Mouse (Mus musculus) limb, embryonic 15.5 days (tissue): ENCODE data around the gene Tlk1. TPM values are rescaled to one million over a fixed set of nuclear protein-coding genes. Genes with fewer than 3 reads are reported as not detected.

Source experiments
- ATAC-seq: fragments of 200-750 bp; cut with Nextera tagmentation; 2 replicates; pipeline ENCODE4 v1.8.0; 2017; ENCODE audit warnings: low read depth, moderate TSS enrichment; ENCODE audit not compliant: insufficient number of reproducible peaks, low FRiP score, low TSS enrichment
- H3K27ac ChIP-seq: fragments of 300-500 bp; sonication (generic); 2 replicates; pipeline ENCODE4 v1.5.1; 2015; ENCODE audit warnings: moderate library complexity, mild to moderate bottlenecking, inconsistent platforms
- H3K27me3 ChIP-seq: fragments of 300-500 bp; sonication (generic); 2 replicates; pipeline ENCODE4 v1.6.1; 2015; ENCODE audit warnings: inconsistent platforms
- H3K36me3 ChIP-seq: fragments of 300-500 bp; sonication (generic); 2 replicates; pipeline ENCODE4 v1.6.1; 2015; ENCODE audit warnings: inconsistent platforms
- H3K4me1 ChIP-seq: fragments of 300-500 bp; sonication (generic); 2 replicates; pipeline ENCODE4 v1.6.1; 2015; ENCODE audit warnings: inconsistent platforms
- H3K4me2 ChIP-seq: fragments of 300-500 bp; sonication (generic); 2 replicates; pipeline ENCODE4 v1.6.1; 2015; ENCODE audit warnings: mild to moderate bottlenecking, inconsistent platforms
- H3K4me3 ChIP-seq: fragments of 300-500 bp; sonication (generic); 2 replicates; pipeline ENCODE4 v1.5.1; 2015; ENCODE audit warnings: mild to moderate bottlenecking, inconsistent platforms
- H3K9ac ChIP-seq: fragments of 300-500 bp; sonication (generic); 2 replicates; pipeline ENCODE4 v1.6.1; 2015; ENCODE audit warnings: inconsistent platforms
- H3K9me3 ChIP-seq: fragments of 300-500 bp; sonication (generic); 2 replicates; pipeline ENCODE4 v1.6.1; 2016; ENCODE audit warnings: inconsistent platforms
- WGBS: fragments of 180-500 bp; shearing (Covaris S2); methylation state at CpG from one replicate; pipeline ENCODE4 v1.1.7; 2015; 5-methylcytosine and 5-hydroxymethylcytosine counted together
- polyA plus RNA-seq: library from polyadenylated mRNA; unstranded; fragments of >200 nt; fragmentation: Nextera tagmentation; extraction: Ambion mirVana; gene quantifications from 2 replicates; pipeline ENCODE4 v1.2.1, GENCODE M21; 2015

Tlk1 gene
- polyA plus RNA-seq, 1 experiment from 2014 or later = 27.9 TPM

DNA sequence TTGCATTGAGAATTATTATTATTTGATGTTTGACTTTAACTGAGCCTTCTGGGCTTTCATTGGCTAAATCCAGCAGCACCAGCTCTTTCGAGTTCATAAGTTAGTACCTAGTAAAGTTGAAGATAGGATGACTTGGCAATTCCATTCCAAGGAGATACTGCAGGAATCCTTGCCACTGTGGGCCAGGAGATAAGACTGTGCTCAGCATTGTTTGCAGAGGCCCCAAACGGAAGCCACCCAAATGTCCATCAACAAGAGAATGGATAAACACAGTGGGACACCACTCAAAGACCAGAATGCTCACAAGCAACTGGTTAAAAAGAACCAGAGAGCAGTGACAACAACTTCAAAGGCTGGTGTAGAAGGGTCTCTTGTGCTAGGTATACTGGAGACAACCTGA lies 5.2 kb upstream of the Tlk1 start:
- Histone ChIP-seq H3K9me3 (no peaks in the 10 kb centered on the region), H3K27me3 (no peaks in the 10 kb centered on the region), H3K4me1 (no peaks in the 10 kb centered on the region), H3K9ac (no peak overlapping the region), H3K4me2 (no peak overlapping the region), H3K27ac (no peak overlapping the region), H3K4me3 (no peak overlapping the region), H3K36me3 (no peaks in the 10 kb centered on the region)
- ATAC-seq = no peak
- 65% methylated on average over 2 of the region's 2 CpGs for WGBS

- 69% methylated on average over 5 of the region's 5 CpGs for whole genome bisulfite sequencing
- no peak for ATAC-seq
- H3K9ac ChIP-seq = no peak overlapping the region
These were observed 4.5 kb upstream of the Tlk1 start for GRCm38 (mm10) chr2:70829946-70830610.

DNA sequence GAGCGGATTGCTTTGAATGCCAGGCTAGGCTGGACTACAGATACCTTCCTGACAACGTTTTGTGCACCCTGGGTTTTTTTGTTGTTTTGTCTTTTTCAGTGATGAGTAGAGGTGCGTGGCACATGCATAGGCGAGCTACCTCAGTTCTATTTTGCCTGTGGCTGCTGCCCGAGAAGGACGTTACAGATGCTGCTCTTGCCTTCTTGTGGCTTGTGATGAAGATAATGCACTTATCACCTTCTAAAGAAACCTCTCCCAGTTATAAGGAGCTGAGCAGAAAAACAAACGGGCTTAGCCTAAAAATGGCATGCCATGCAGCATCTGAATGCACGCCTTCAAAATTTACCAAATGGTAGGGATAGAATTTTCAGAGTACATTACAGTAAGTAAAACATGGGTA lies 2.3 kb upstream of the Tlk1 start:
- Histone ChIP-seq H3K36me3 (no peaks in the 10 kb centered on the region), H3K27me3 (no peaks in the 10 kb centered on the region), H3K4me3 (no peak overlapping the region), H3K4me2 (no peak overlapping the region), H3K4me1 (peaks cover 2% of the 10 kb centered on the region; the same call in 1 of the 2 replicates), H3K9me3 (no peaks in the 10 kb centered on the region), H3K27ac (no peak overlapping the region), H3K9ac (no peak overlapping the region)
- WGBS = 83% methylated on average over 8 of the region's 8 CpGs
- no peak for ATAC-seq

More at GRCm38 (mm10) chr2:70829946-70830610, 4.5 kb upstream of the Tlk1 start:
- Histone ChIP-seq H3K27ac (no peak overlapping the region), H3K27me3 (no peaks in the 10 kb centered on the region), H3K4me3 (no peak overlapping the region), H3K4me1 (no peaks in the 10 kb centered on the region), H3K9me3 (no peaks in the 10 kb centered on the region), H3K4me2 (no peak overlapping the region), H3K36me3 (no peaks in the 10 kb centered on the region)

GRCm38 (mm10) chr2:70826436-70827230 lies 1.1 kb upstream of the Tlk1 start:
- H3K27ac ChIP-seq = no peak overlapping the region
- 0 out of 2 replicates have a peak overlapping the region, but pooled peaks have one; percentile 12 for H3K4me2 ChIP-seq
- H3K9ac ChIP-seq = no peak overlapping the region
- H3K27me3 ChIP-seq = no peaks in the 10 kb centered on the region
- no peaks in the 10 kb centered on the region for H3K36me3 ChIP-seq
- no peak for ATAC-seq
- 0 out of 2 replicates have a peak overlapping the region, but pooled peaks have one; percentile 91 for H3K4me3 ChIP-seq
- no peaks in the 10 kb centered on the region for H3K9me3 ChIP-seq
- H3K4me1 ChIP-seq = peaks cover 2% of the 10 kb centered on the region
- 56% methylated on average over 8 of the region's 8 CpGs for WGBS

- Histone ChIP-seq H3K4me3 (peak overlapping the region; percentile 91), H3K27ac (peak overlapping the region; percentile 100), H3K9me3 (no peaks in the 10 kb centered on the region), H3K27me3 (no peaks in the 10 kb centered on the region), H3K9ac (peak overlapping the region; percentile 94), H3K4me1 (peaks cover 2% of the 10 kb centered on the region), H3K36me3 (no peaks in the 10 kb centered on the region), H3K4me2 (peak overlapping the region; percentile 49)
- WGBS = 0% methylated on average over 54 of the region's 59 CpGs
- ATAC-seq = peak; percentile 70
These were observed 624 bp downstream of the Tlk1 start for GRCm38 (mm10) chr2:70824838-70825370.

DNA sequence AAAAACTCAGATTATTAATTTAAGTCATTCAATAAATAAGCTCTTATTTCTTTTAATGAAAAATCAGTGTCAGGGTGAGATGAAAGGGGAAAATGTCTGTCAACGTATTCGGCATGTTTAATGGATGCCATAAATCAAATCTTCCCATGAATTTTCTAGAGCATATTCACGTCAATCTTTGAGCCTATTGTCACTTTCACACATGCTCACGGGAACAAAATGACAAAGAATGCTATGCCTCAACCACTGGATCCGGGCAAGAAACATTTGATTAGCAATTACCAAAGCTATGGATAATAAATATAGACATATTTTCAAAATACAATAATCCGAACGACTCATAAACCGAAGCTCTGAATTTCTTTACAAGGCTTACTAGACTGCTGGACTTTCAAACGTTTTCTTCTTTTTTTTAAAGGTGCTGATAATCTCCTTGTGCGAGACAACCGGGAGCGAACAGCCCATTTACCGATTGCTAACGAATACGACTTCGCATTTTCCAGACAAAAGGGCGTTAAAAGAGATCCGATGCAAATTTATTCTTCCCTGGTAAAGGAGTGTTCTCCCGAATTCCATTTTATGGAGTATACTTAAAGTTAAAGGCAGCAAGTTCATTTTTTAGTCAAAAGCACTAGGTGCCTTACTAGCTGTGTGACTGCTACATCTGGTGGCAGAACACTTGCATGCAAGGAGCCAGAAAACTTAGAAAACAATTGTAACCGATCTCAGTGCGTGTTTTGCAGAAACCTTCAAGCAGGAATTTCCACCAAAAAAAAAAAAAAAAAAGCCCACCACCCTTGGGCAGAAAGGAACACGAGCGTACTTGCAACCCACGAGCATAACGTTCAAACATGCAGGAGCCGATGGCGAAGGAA lies 1.4 kb downstream of the Tlk1 start:
- Histone ChIP-seq H3K4me1 (peaks cover 2% of the 10 kb centered on the region), H3K27me3 (no peaks in the 10 kb centered on the region), H3K4me2 (peak overlapping the region; percentile 49), H3K36me3 (no peaks in the 10 kb centered on the region), H3K4me3 (peak overlapping the region; percentile 91), H3K27ac (peak overlapping the region; percentile 100), H3K9ac (peak overlapping the region; percentile 94), H3K9me3 (no peaks in the 10 kb centered on the region)
- under 1% methylated on average over 27 of the region's 27 CpGs for WGBS
- no peak for ATAC-seq

GRCm38 (mm10) chr2:70823434-70823833 lies 2.1 kb downstream of the Tlk1 start:
- Histone ChIP-seq H3K4me2 (peak overlapping the region; percentile 49), H3K9ac (no peak overlapping the region), H3K36me3 (no peaks in the 10 kb centered on the region), H3K4me3 (peak overlapping the region; percentile 91), H3K27me3 (no peaks in the 10 kb centered on the region), H3K9me3 (no peaks in the 10 kb centered on the region), H3K27ac (no peak overlapping the region), H3K4me1 (peaks cover 4% of the 10 kb centered on the region)
- no peak for ATAC-seq
- WGBS = 29% methylated on average over 5 of the region's 5 CpGs

DNA sequence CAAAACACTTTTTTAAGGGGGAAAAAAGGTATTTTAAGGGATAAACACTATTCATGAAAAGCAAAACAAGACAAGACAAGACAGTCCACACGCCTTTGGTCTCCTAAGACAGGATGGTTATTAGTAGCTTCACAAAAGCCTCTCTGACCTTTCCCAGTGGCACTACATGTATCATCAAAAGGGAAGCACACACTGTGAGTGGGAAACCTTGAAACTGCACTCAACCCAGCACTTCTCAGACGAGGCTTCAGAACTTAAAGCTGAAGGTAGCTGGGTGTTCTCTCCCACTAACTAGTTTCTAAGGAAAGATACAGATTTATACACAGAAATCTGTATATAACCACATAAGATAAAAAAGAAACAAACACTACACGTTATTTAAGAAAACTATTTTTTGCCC lies 8.6 kb downstream of the Tlk1 start:
- H3K9ac ChIP-seq = no peak overlapping the region
- ATAC-seq = no peak
- no peak overlapping the region for H3K4me2 ChIP-seq
- no peak overlapping the region for H3K4me3 ChIP-seq
- WGBS = 59% methylated on average over 3 of the region's 3 CpGs
- H3K27ac ChIP-seq = no peak overlapping the region
- H3K4me1 ChIP-seq = 0 out of 2 replicates have a peak, but pooled peaks cover 2% of the 10 kb centered on the region
- H3K9me3 ChIP-seq = no peaks in the 10 kb centered on the region
- H3K27me3 ChIP-seq = no peaks in the 10 kb centered on the region
- H3K36me3 ChIP-seq = no peaks in the 10 kb centered on the region

DNA sequence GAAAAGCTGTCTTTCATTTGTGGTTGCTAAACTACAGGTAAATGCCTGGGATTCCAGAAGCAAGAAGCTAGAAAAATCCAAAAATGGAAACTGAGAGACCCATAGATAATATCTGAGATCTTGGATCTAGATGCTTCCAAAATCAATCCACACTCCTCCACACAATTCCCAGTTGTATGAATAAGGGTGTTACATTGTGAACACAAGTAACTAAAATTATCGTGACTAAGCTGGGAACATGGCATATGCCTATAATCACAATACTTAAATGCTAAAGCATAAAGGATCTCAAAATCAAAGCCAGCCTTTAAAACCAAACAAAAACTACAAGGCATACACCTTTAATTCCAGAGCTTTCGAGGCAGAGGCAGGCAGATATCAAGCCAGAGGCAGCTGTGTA lies 9.5 kb downstream of the Tlk1 start:
- no peak overlapping the region for H3K9ac ChIP-seq
- H3K4me2 ChIP-seq = no peak overlapping the region
- 0 out of 2 replicates have a peak, but pooled peaks cover 2% of the 10 kb centered on the region for H3K4me1 ChIP-seq
- H3K4me3 ChIP-seq = no peak overlapping the region
- H3K9me3 ChIP-seq = no peaks in the 10 kb centered on the region
- H3K27me3 ChIP-seq = no peaks in the 10 kb centered on the region
- no peaks in the 10 kb centered on the region for H3K36me3 ChIP-seq
- ATAC-seq = no peak
- no peak overlapping the region for H3K27ac ChIP-seq
- 65% methylated on average over 2 of the region's 2 CpGs for WGBS

DNA sequence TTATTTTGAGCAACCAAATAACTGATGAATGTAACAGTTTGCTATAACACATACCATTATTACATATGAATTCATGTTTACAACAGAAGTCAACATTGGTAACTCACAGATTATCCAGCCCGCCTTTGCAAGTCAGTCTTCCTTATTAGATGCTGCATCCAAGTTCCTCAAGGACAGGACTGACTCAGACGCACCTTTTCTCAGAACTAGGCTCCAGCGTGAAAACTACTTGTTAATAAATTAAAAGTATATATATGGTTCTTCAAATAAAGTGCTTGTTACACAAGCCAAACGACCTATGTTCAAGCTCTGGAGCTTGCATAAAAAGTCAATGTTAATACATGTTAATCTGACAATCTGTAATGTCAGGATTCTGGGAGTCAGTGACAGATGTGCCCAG lies 11.9 kb downstream of the Tlk1 start:
- 0 out of 2 replicates have a peak, but pooled peaks cover 4% of the 10 kb centered on the region for H3K4me1 ChIP-seq
- no peak overlapping the region for H3K27ac ChIP-seq
- H3K9me3 ChIP-seq = no peaks in the 10 kb centered on the region
- no peak overlapping the region for H3K4me2 ChIP-seq
- H3K36me3 ChIP-seq = no peaks in the 10 kb centered on the region
- no peak for ATAC-seq
- H3K27me3 ChIP-seq = no peaks in the 10 kb centered on the region
- H3K9ac ChIP-seq = no peak overlapping the region
- no peak overlapping the region for H3K4me3 ChIP-seq
- WGBS = 70% methylated on average over 4 of the region's 4 CpGs

DNA sequence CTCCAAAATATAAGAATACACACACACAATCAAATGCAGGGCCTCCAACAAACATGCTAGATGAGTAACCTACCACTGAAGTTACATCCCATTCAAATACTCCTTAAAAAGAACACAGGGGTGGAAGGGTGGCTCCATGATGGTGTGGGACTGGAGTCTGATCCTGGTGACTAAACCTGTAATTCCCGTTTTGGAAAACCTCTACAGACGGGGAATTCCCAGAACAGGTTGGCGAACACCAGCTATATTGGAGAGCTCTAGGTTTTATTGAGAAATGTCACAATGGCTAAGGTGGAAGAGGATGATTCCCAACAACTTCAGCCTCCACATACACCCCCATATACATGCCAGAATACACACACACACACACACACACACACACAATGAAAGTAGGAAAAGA lies 14.1 kb downstream of the Tlk1 start:
- no peak overlapping the region for H3K9ac ChIP-seq
- H3K9me3 ChIP-seq = no peaks in the 10 kb centered on the region
- H3K36me3 ChIP-seq = no peaks in the 10 kb centered on the region
- H3K27me3 ChIP-seq = no peaks in the 10 kb centered on the region
- H3K4me3 ChIP-seq = no peak overlapping the region
- H3K4me2 ChIP-seq = no peak overlapping the region
- no peak overlapping the region for H3K27ac ChIP-seq
- ATAC-seq = no peak
- H3K4me1 ChIP-seq = 0 out of 2 replicates have a peak, but pooled peaks cover 5% of the 10 kb centered on the region
- WGBS = 65% methylated on average over 3 of the region's 3 CpGs
